Mouse (Mus musculus) gastrocnemius, postnatal 14 days (tissue): ENCODE data around the gene Kcnk15. TPM values are rescaled to one million over a fixed set of nuclear protein-coding genes. Genes with fewer than 3 reads are reported as not detected.

Experiments
- DNase-seq: peaks from one replicate; pipeline ENCODE4 v3.0.0; 2021; ENCODE audit warnings: mixed read lengths
- intact Hi-C: fragments of 180-260 bp; cut with DNase I; formaldehyde crosslinking; loops from one replicate; pipeline ENCODE4 v1.15.1; 2025; ENCODE audit warnings: low total_unique reads
- long read RNA-seq, 2 experiments: library from polyadenylated mRNA; stranded (forward); transcript quantifications; one replicate each; pipeline ENCODE4 v2.0.0; 2021
- total RNA-seq, 2 experiments: library from RNA; stranded (reverse); gene quantifications; 2 replicates each; pipeline ENCODE4 v1.2.3; 2021

Kcnk15 gene
- total RNA-seq = not detected
- long read RNA-seq, experiment 1 = 0 reads
- long read RNA-seq, experiment 2 = 0 reads

- no peak for DNase-seq
- intact Hi-C loops = no loop called here
These were observed at the start of gene Kcnk15 for GRCm38 (mm10) chr2:163853461-163853901. TSS of gene Kcnk15 (plus strand) at chr2:163853651.

DNA sequence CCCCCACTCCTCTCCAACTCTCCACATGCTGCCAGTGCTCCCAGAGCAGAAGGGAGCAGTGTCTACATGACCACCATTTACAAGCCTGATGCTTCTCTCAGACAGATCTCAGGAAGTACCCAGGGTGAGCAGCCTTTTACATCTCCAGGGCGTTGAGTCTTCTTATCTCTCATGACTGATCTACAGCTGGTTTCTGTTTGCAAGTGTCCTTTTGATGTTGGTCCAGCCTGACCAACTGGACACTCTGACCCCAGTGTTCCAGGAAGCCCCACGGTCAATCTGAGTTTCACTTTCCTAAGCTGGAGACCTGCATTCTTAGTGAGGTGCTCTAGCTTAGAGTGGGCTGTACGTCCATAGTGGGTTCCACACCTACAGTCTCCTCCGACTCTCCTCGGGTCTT lies 49.6 kb upstream of the Kcnk15 start:
- DNase-seq = no peak
- intact Hi-C loops = no loop called here

GRCm38 (mm10) chr2:163809166-163809565 lies 44.3 kb upstream of the Kcnk15 start:
- intact Hi-C loops = no loop called here
- DNase-seq = no peak

GRCm38 (mm10) chr2:163809704-163810103 lies 43.7 kb upstream of the Kcnk15 start:
- DNase-seq = no peak
- intact Hi-C loops = no loop called here

DNA sequence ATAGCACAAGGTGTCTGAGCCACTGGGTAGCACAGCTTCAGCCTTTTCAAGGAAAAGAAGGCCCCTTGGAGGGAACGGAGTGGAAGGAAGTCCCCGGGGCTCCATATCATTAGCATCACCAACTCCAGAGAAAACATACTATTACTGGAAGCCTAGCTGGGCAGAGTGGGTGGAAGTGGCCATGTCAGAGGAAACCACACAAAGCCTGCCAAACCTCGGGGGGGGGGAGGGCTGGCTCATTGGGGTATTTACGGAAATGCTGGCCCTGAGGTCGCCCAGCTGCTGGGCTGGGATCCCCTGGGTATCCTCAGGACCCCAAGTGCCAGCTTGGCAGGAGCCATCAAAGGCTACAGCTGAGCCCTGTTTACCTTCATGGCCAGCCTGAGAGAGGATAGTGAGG lies 40.4 kb upstream of the Kcnk15 start:
- intact Hi-C loops = no loop called here
- DNase-seq = no peak

GRCm38 (mm10) chr2:163814739-163815465 lies 38.5 kb upstream of the Kcnk15 start:
- intact Hi-C loops = no loop called here

GRCm38 (mm10) chr2:163820607-163821006 lies 32.8 kb upstream of the Kcnk15 start, which contains the start of gene Ccn5:
TSS of gene Ccn5 (plus strand) at chr2:163820861.
- peak; percentile 91 for DNase-seq
- intact Hi-C loops = no loop called here

More at GRCm38 (mm10) chr2:163814739-163815465, 38.5 kb upstream of the Kcnk15 start:
- no peak for DNase-seq

DNA sequence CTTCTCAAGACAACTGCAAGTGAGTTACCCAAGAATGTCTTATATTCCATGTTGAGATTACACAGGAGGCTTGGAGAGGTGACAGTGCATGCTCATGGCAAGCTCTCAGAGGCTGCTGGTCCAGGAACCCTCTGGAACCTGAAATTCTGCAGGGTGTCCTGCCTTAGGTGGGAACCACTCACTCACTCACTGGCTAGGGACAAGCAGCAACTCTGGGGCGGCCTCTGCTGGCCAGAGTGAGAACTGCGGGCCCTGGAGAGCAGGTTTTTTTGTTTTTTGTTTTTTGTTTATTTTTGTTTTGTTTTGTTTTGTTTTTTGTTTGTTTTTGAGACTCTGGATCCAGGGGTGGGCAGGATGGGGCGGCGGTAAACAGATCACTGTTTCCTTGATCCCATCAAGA lies 30.2 kb upstream of the Kcnk15 start:
- DNase-seq = peak; percentile 46
- intact Hi-C loops = no loop called here

DNA sequence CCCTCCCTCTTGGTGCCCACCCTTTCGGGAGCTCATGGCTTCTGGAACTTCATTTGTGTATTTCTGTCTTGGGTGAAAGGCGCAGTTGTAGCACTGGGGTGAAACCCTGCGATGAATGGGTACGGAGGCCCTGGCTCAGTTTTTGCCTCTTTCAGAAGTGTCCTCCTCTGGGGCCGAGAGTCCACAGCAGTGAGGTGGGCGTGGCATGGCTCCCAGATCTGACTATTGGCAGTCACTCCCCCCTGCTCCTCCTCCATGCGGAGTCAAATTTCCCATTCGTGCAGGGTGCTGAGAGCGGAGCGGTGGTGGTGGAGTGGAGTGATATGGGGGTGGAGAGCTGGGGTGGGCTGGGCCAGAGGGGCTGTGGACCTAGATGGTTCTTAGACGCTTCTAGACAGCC lies 29.7 kb upstream of the Kcnk15 start:
- peak; percentile 56 for DNase-seq
- intact Hi-C loops = no loop called here

- no peak for DNase-seq
- intact Hi-C loops = no loop called here
These were observed 27.6 kb upstream of the Kcnk15 start for GRCm38 (mm10) chr2:163825861-163826260.

- intact Hi-C loops = no loop called here
- no peak for DNase-seq
These were observed 27.0 kb upstream of the Kcnk15 start for GRCm38 (mm10) chr2:163826494-163826893.

GRCm38 (mm10) chr2:163831163-163831562 lies 22.3 kb upstream of the Kcnk15 start:
- intact Hi-C loops = loop anchor here (10.0 kb wide), 1 partner anchor 46 kb away; no protein-coding TSS in a partner anchor
- DNase-seq = no peak

- DNase-seq = peak; percentile 77
- intact Hi-C loops = loop anchor here (10.0 kb wide), 1 partner anchor 53 kb away; no protein-coding TSS in a partner anchor
These were observed 15.4 kb upstream of the Kcnk15 start for GRCm38 (mm10) chr2:163838043-163838442.

- no peak for DNase-seq
- intact Hi-C loops = loop anchor here (10.0 kb wide), 1 partner anchor 55 kb away; no protein-coding TSS in a partner anchor
These were observed 13.9 kb upstream of the Kcnk15 start for GRCm38 (mm10) chr2:163839519-163839918.

DNA sequence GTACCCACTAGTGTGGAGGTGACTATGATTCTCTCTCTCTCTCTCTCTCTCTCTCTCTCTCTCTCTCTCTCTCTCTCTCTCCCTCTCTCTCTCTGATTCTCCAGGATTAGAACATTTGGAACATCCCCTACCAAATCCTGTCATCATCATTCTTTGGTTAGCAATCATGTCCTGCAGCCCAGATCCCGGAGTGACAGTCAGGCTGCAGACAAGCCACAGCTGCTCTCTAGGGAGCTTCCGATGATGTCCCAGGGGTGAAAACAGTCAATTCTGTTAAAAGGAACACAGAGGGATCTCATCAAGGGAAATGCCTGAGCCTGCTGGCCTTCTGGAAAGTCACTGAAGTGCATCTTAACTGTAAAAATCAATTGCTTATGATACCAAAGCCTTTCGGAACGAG lies 11.4 kb upstream of the Kcnk15 start:
- DNase-seq = no peak
- intact Hi-C loops = no loop called here

DNA sequence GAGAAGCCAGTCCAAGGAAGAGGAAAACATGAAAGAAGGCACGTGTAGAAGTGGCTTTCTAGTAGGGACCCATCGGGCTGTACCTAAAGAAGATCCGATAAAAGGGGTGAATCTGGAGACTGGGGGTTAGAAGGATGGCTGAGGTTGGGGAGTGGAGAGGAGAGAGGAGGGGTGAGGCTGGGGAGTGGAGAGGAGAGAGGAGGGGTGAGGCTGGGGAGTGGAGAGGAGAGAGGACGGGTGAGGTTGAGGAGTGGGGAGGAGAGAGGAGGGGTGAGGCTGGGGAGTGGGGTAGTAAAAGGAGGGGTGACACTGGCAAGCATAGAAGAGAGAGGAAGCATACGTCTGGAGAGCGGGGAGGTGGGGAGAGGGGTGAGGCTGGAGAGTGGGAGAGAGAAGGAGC lies 3.8 kb downstream of the Kcnk15 start:
- DNase-seq = no peak
- intact Hi-C loops = loop anchor here (5.0 kb wide), 2 partner anchors 95 to 110 kb away; no protein-coding TSS in a partner anchor

GRCm38 (mm10) chr2:163858254-163858947 lies 5.0 kb downstream of the Kcnk15 start:
- intact Hi-C loops = loop anchor here (5.0 kb wide), 2 partner anchors 94 to 109 kb away; no protein-coding TSS in a partner anchor
- DNase-seq = no peak

DNA sequence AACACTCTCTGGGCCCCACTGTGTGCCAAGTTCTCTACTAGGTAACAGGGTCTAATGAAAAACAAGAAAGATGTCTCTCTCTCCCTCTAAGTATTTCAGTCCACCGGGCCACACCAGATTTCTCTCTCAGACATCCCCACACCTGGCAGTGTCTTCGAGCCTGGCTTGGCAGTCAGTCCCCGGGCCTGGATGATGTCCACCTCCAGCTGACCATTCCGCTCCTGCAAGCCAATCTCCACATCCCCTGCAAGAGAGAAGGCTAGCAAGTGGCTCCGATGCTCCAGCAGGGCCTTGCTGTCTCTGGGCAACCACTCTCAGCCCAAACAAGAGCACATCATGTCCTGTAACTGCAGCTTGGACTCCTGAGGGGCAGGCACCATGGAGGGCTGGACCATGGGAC lies 11.9 kb downstream of the Kcnk15 start:
- intact Hi-C loops = no loop called here
- DNase-seq = no peak

- intact Hi-C loops = no loop called here
- DNase-seq = no peak
These were observed 12.6 kb downstream of the Kcnk15 start for GRCm38 (mm10) chr2:163866061-163866460.

- DNase-seq = no peak
- intact Hi-C loops = no loop called here
These were observed 16.3 kb downstream of the Kcnk15 start for GRCm38 (mm10) chr2:163869783-163870182.

GRCm38 (mm10) chr2:163871266-163871665 lies 17.8 kb downstream of the Kcnk15 start:
- no peak for DNase-seq
- intact Hi-C loops = no loop called here
